Mouse (Mus musculus): Measurements from ENCODE around the gene Dcaf6. TPM values are rescaled to one million over a fixed set of nuclear protein-coding genes. Genes with fewer than 3 reads are reported as not detected.
"Not testable (repeated sequence)": the region's sequence is repeated elsewhere in the genome, so short reads cannot be mapped to it uniquely, and the experiment has no call there.

Gene Dcaf6
- polyA plus RNA-seq, 1 experiment from 2014 or later = 19.4 TPM

- Histone ChIP-seq H3K4me1 (ENCODE audit: control insufficient read depth, insufficient read depth, low read length) (peaks cover 6% of the 10 kb centered on the region; the same call in 1 of the 2 replicates), H3K27ac (ENCODE audit: low read length) (0 out of 2 replicates have a peak overlapping the region, but pooled peaks have one; percentile 28), H3K27me3 (ENCODE audit: control insufficient read depth, insufficient read depth, low read depth, low read length) (no peaks in the 10 kb centered on the region), H3K36me3 (ENCODE audit: control insufficient read depth, insufficient read depth, low read length) (no peaks in the 10 kb centered on the region), H3K9me3 (replicated peaks; ENCODE audit: control insufficient read depth, low read length, poor library complexity, severe bottlenecking) (no peaks in the 10 kb centered on the region), H3K4me2 (ENCODE audit: low read length) (no peak overlapping the region), H3K4me3 (ENCODE audit: low read depth, low read length) (no peak overlapping the region), H3K9ac (ENCODE audit: low read depth, low read length) (no peak overlapping the region)
- ATAC-seq = peak; percentile 80
- 39% methylated on average over 4 of the region's 4 CpGs for WGBS
Observed at GRCm38 (mm10) chr1:165344453-165344852, 115.8 kb downstream of the Dcaf6 start.

GRCm38 (mm10) chr1:165342126-165342525, 118.1 kb downstream of the Dcaf6 start:
- 76% methylated on average over 7 of the region's 7 CpGs for WGBS
- ATAC-seq = no peak
- no peaks in the 10 kb centered on the region for H3K27me3 ChIP-seq (ENCODE audit: control insufficient read depth, insufficient read depth, low read depth, low read length)
- H3K36me3 ChIP-seq (ENCODE audit: control insufficient read depth, insufficient read depth, low read length) = 0 out of 2 replicates have a peak, but pooled peaks cover 2% of the 10 kb centered on the region
- no peak overlapping the region for H3K9ac ChIP-seq (ENCODE audit: low read depth, low read length)
- no peaks in the 10 kb centered on the region for H3K9me3 ChIP-seq (replicated peaks; ENCODE audit: control insufficient read depth, low read length, poor library complexity, severe bottlenecking)
- H3K27ac ChIP-seq (ENCODE audit: low read length) = no peak overlapping the region
- H3K4me2 ChIP-seq (ENCODE audit: low read length) = no peak overlapping the region
- H3K4me3 ChIP-seq (ENCODE audit: low read depth, low read length) = no peak overlapping the region
- H3K4me1 ChIP-seq (ENCODE audit: control insufficient read depth, insufficient read depth, low read length) = peaks cover 6% of the 10 kb centered on the region; the same call in 1 of the 2 replicates

GRCm38 (mm10) chr1:165332797-165333196, 127.5 kb downstream of the Dcaf6 start:
- H3K9ac ChIP-seq (ENCODE audit: low read depth, low read length) = no peak overlapping the region
- H3K4me3 ChIP-seq (ENCODE audit: low read depth, low read length) = no peak overlapping the region
- H3K4me2 ChIP-seq (ENCODE audit: low read length) = no peak overlapping the region
- no peak overlapping the region for H3K27ac ChIP-seq (ENCODE audit: low read length)
- no peak for ATAC-seq
- peaks cover 4% of the 10 kb centered on the region; the same call in 1 of the 2 replicates for H3K36me3 ChIP-seq (ENCODE audit: control insufficient read depth, insufficient read depth, low read length)
- no peaks in the 10 kb centered on the region for H3K9me3 ChIP-seq (replicated peaks; ENCODE audit: control insufficient read depth, low read length, poor library complexity, severe bottlenecking)
- 85% methylated on average over 3 of the region's 3 CpGs for WGBS
- no peaks in the 10 kb centered on the region for H3K27me3 ChIP-seq (ENCODE audit: control insufficient read depth, insufficient read depth, low read depth, low read length)
- H3K4me1 ChIP-seq (ENCODE audit: control insufficient read depth, insufficient read depth, low read length) = no peaks in the 10 kb centered on the region

DNA sequence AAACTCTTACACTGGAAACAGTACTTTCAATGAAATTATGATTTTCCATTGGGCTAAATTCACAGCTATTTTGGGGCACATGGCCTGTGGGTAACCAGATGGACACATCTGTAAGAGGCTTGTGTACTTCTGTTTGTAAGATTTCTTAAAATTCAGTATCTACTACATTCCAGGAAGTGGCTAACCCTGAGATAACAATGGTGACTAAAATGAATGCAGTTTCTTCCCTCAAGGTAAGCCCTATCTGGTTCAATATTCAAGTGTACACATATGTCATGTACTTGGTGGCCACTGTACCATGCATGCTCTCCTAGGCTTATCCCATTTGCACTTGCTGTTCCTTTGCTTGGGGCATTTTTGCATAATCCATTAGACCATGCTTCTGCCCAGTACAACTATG, 129.4 kb downstream of the Dcaf6 start:
- no peaks in the 10 kb centered on the region for H3K4me1 ChIP-seq (ENCODE audit: control insufficient read depth, insufficient read depth, low read length)
- no peaks in the 10 kb centered on the region for H3K27me3 ChIP-seq (ENCODE audit: control insufficient read depth, insufficient read depth, low read depth, low read length)
- H3K27ac ChIP-seq (ENCODE audit: low read length) = no peak overlapping the region
- H3K4me2 ChIP-seq (ENCODE audit: low read length) = no peak overlapping the region
- H3K9ac ChIP-seq (ENCODE audit: low read depth, low read length) = no peak overlapping the region
- H3K36me3 ChIP-seq (ENCODE audit: control insufficient read depth, insufficient read depth, low read length) = peaks cover 2% of the 10 kb centered on the region; the same call in 1 of the 2 replicates
- H3K9me3 ChIP-seq (replicated peaks; ENCODE audit: control insufficient read depth, low read length, poor library complexity, severe bottlenecking) = no peaks in the 10 kb centered on the region
- ATAC-seq = no peak
- H3K4me3 ChIP-seq (ENCODE audit: low read depth, low read length) = no peak overlapping the region

GRCm38 (mm10) chr1:165328384-165329289, 131.6 kb downstream of the Dcaf6 start:
- not testable (repeated sequence) for H3K27ac ChIP-seq (ENCODE audit: low read length); ATAC-seq; H3K9me3 ChIP-seq (replicated peaks; ENCODE audit: control insufficient read depth, low read length, poor library complexity, severe bottlenecking); H3K9ac ChIP-seq (ENCODE audit: low read depth, low read length); H3K27me3 ChIP-seq (ENCODE audit: control insufficient read depth, insufficient read depth, low read depth, low read length); H3K36me3 ChIP-seq (ENCODE audit: control insufficient read depth, insufficient read depth, low read length); H3K4me1 ChIP-seq (ENCODE audit: control insufficient read depth, insufficient read depth, low read length); H3K4me3 ChIP-seq (ENCODE audit: low read depth, low read length); H3K4me2 ChIP-seq (ENCODE audit: low read length)
- 93% methylated on average over 17 of the region's 17 CpGs for WGBS

- H3K4me1 ChIP-seq (ENCODE audit: control insufficient read depth, insufficient read depth, low read length) = no peaks in the 10 kb centered on the region
- no peak overlapping the region for H3K27ac ChIP-seq (ENCODE audit: low read length)
- H3K9me3 ChIP-seq (replicated peaks; ENCODE audit: control insufficient read depth, low read length, poor library complexity, severe bottlenecking) = no peaks in the 10 kb centered on the region
- 86% methylated on average over 5 of the region's 5 CpGs for WGBS
- H3K27me3 ChIP-seq (ENCODE audit: control insufficient read depth, insufficient read depth, low read depth, low read length) = no peaks in the 10 kb centered on the region
- no peak overlapping the region for H3K4me2 ChIP-seq (ENCODE audit: low read length)
- H3K4me3 ChIP-seq (ENCODE audit: low read depth, low read length) = no peak overlapping the region
- no peak overlapping the region for H3K9ac ChIP-seq (ENCODE audit: low read depth, low read length)
- peaks cover 7% of the 10 kb centered on the region; the same call in 1 of the 2 replicates for H3K36me3 ChIP-seq (ENCODE audit: control insufficient read depth, insufficient read depth, low read length)
- ATAC-seq = no peak
Observed at GRCm38 (mm10) chr1:165327831-165328230, 132.4 kb downstream of the Dcaf6 start.

GRCm38 (mm10) chr1:165327370-165327769, 132.9 kb downstream of the Dcaf6 start:
- no peaks in the 10 kb centered on the region for H3K4me1 ChIP-seq (ENCODE audit: control insufficient read depth, insufficient read depth, low read length)
- no peak overlapping the region for H3K9ac ChIP-seq (ENCODE audit: low read depth, low read length)
- ATAC-seq = no peak
- H3K36me3 ChIP-seq (ENCODE audit: control insufficient read depth, insufficient read depth, low read length) = peaks cover 7% of the 10 kb centered on the region; the same call in 1 of the 2 replicates
- 78% methylated on average over 2 of the region's 2 CpGs for WGBS
- H3K4me3 ChIP-seq (ENCODE audit: low read depth, low read length) = no peak overlapping the region
- H3K4me2 ChIP-seq (ENCODE audit: low read length) = no peak overlapping the region
- H3K27me3 ChIP-seq (ENCODE audit: control insufficient read depth, insufficient read depth, low read depth, low read length) = no peaks in the 10 kb centered on the region
- no peaks in the 10 kb centered on the region for H3K9me3 ChIP-seq (replicated peaks; ENCODE audit: control insufficient read depth, low read length, poor library complexity, severe bottlenecking)
- H3K27ac ChIP-seq (ENCODE audit: low read length) = no peak overlapping the region

DNA sequence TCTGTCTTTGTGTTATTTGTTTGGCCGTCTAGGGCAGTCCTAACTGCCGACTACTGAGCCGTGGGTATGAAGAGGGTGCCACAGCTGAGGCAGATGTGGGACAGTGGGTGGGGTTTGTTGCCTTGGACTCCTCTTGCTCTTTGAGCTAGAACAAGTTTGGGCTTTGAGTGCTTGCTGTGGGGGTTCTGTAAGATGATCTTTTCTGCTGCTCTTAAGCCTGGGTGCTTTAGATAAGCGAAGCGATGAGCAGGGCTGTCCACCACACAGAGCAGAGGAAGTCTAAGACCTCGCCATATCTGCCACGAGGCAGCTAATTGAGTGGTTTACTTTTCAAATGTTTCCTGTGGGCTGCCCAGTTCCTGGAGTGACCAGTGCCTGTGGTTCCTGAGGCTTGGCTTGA, 137.3 kb downstream of the Dcaf6 start:
- no peak overlapping the region for H3K27ac ChIP-seq (ENCODE audit: low read length)
- H3K9ac ChIP-seq (ENCODE audit: low read depth, low read length) = no peak overlapping the region
- 80% methylated on average over 7 of the region's 7 CpGs for WGBS
- H3K4me2 ChIP-seq (ENCODE audit: low read length) = no peak overlapping the region
- no peaks in the 10 kb centered on the region for H3K27me3 ChIP-seq (ENCODE audit: control insufficient read depth, insufficient read depth, low read depth, low read length)
- ATAC-seq = no peak
- H3K9me3 ChIP-seq (replicated peaks; ENCODE audit: control insufficient read depth, low read length, poor library complexity, severe bottlenecking) = no peaks in the 10 kb centered on the region
- no peaks in the 10 kb centered on the region for H3K4me1 ChIP-seq (ENCODE audit: control insufficient read depth, insufficient read depth, low read length)
- no peak overlapping the region for H3K4me3 ChIP-seq (ENCODE audit: low read depth, low read length)
- peaks cover 22% of the 10 kb centered on the region for H3K36me3 ChIP-seq (ENCODE audit: control insufficient read depth, insufficient read depth, low read length)

- no peak overlapping the region for H3K27ac ChIP-seq (ENCODE audit: low read length)
- H3K9me3 ChIP-seq (replicated peaks; ENCODE audit: control insufficient read depth, low read length, poor library complexity, severe bottlenecking) = no peaks in the 10 kb centered on the region
- no peak overlapping the region for H3K4me3 ChIP-seq (ENCODE audit: low read depth, low read length)
- no peak overlapping the region for H3K9ac ChIP-seq (ENCODE audit: low read depth, low read length)
- peaks cover 27% of the 10 kb centered on the region for H3K36me3 ChIP-seq (ENCODE audit: control insufficient read depth, insufficient read depth, low read length)
- no peak for ATAC-seq
- H3K4me2 ChIP-seq (ENCODE audit: low read length) = no peak overlapping the region
- no peaks in the 10 kb centered on the region for H3K4me1 ChIP-seq (ENCODE audit: control insufficient read depth, insufficient read depth, low read length)
- 90% methylated on average over 7 of the region's 7 CpGs for WGBS
- no peaks in the 10 kb centered on the region for H3K27me3 ChIP-seq (ENCODE audit: control insufficient read depth, insufficient read depth, low read depth, low read length)
Observed at GRCm38 (mm10) chr1:165321891-165322290, 138.4 kb downstream of the Dcaf6 start.
